Mouse (Mus musculus): ENCODE measurements at regions not wholly inside any gene's neighbourhood (a gene's known extent, or its start where the extent isn't known, plus 50 kb on each side); places are given as distances from the start of the nearest gene placed in this dataset.

- Histone ChIP-seq H3K36me3 (ENCODE audit: control insufficient read depth, insufficient read depth) (no peaks in the 10 kb centered on the region), H3K4me1 (ENCODE audit: control insufficient read depth, insufficient read depth, low read length) (no peaks in the 10 kb centered on the region), H3K4me2 (ENCODE audit: low read depth, low read length) (no peak overlapping the region), H3K4me3 (ENCODE audit: low read length) (no peak overlapping the region), H3K27ac (ENCODE audit: low read length) (no peak overlapping the region), H3K9ac (ENCODE audit: low read length) (no peak overlapping the region), H3K27me3 (ENCODE audit: control insufficient read depth, insufficient read depth, low read length) (no peaks in the 10 kb centered on the region), H3K9me3 (replicated peaks; ENCODE audit: control insufficient read depth, low read length) (no peaks in the 10 kb centered on the region)
- no peak for ATAC-seq (replicated peaks; ENCODE audit: extremely low read depth, insufficient read depth, low FRiP score)
Measured at GRCm38 (mm10) chr15:67313648-67314047, 812.9 kb upstream of the Lrrc6 start.

GRCm38 (mm10) chr15:67305681-67306080 lies 805.0 kb upstream of the Lrrc6 start:
- ATAC-seq (replicated peaks; ENCODE audit: extremely low read depth, insufficient read depth, low FRiP score), result no peak
- peaks cover 7% of the 10 kb centered on the region; the same call in 1 of the 2 replicates for H3K4me1 ChIP-seq (ENCODE audit: control insufficient read depth, insufficient read depth, low read length)
- no peak overlapping the region for H3K4me2 ChIP-seq (ENCODE audit: low read depth, low read length)
- H3K36me3 ChIP-seq (ENCODE audit: control insufficient read depth, insufficient read depth), result no peaks in the 10 kb centered on the region
- no peak overlapping the region for H3K27ac ChIP-seq (ENCODE audit: low read length)
- H3K4me3 ChIP-seq (ENCODE audit: low read length), result no peak overlapping the region
- no peaks in the 10 kb centered on the region for H3K27me3 ChIP-seq (ENCODE audit: control insufficient read depth, insufficient read depth, low read length)
- no peaks in the 10 kb centered on the region for H3K9me3 ChIP-seq (replicated peaks; ENCODE audit: control insufficient read depth, low read length)
- no peak overlapping the region for H3K9ac ChIP-seq (ENCODE audit: low read length)
- 32% methylated on average over 1 of the region's 1 CpGs for WGBS

- H3K9ac ChIP-seq (ENCODE audit: low read length), result no peak overlapping the region
- WGBS, result 75% methylated on average over 1 of the region's 1 CpGs
- H3K9me3 ChIP-seq (replicated peaks; ENCODE audit: control insufficient read depth, low read length), result no peaks in the 10 kb centered on the region
- H3K4me1 ChIP-seq (ENCODE audit: control insufficient read depth, insufficient read depth, low read length), result peaks cover 7% of the 10 kb centered on the region; the same call in 1 of the 2 replicates
- no peaks in the 10 kb centered on the region for H3K27me3 ChIP-seq (ENCODE audit: control insufficient read depth, insufficient read depth, low read length)
- no peak overlapping the region for H3K4me2 ChIP-seq (ENCODE audit: low read depth, low read length)
- no peaks in the 10 kb centered on the region for H3K36me3 ChIP-seq (ENCODE audit: control insufficient read depth, insufficient read depth)
- H3K4me3 ChIP-seq (ENCODE audit: low read length), result no peak overlapping the region
- peak; percentile 50; the same call in 1 of the 2 replicates for ATAC-seq (replicated peaks; ENCODE audit: extremely low read depth, insufficient read depth, low FRiP score)
- H3K27ac ChIP-seq (ENCODE audit: low read length), result no peak overlapping the region
Measured at GRCm38 (mm10) chr15:67303804-67304203, 803.1 kb upstream of the Lrrc6 start.

GRCm38 (mm10) chr15:67301871-67302363 lies 801.2 kb upstream of the Lrrc6 start:
- H3K9me3 ChIP-seq (replicated peaks; ENCODE audit: control insufficient read depth, low read length), result no peaks in the 10 kb centered on the region
- peak; percentile 79 for ATAC-seq (replicated peaks; ENCODE audit: extremely low read depth, insufficient read depth, low FRiP score)
- no peak overlapping the region for H3K4me2 ChIP-seq (ENCODE audit: low read depth, low read length)
- H3K27me3 ChIP-seq (ENCODE audit: control insufficient read depth, insufficient read depth, low read length), result no peaks in the 10 kb centered on the region
- H3K4me3 ChIP-seq (ENCODE audit: low read length), result no peak overlapping the region
- H3K36me3 ChIP-seq (ENCODE audit: control insufficient read depth, insufficient read depth), result no peaks in the 10 kb centered on the region
- 25% methylated on average over 6 of the region's 6 CpGs for WGBS
- peaks cover 7% of the 10 kb centered on the region; the same call in 1 of the 2 replicates for H3K4me1 ChIP-seq (ENCODE audit: control insufficient read depth, insufficient read depth, low read length)
- peak overlapping the region; percentile 62 for H3K27ac ChIP-seq (ENCODE audit: low read length)
- no peak overlapping the region for H3K9ac ChIP-seq (ENCODE audit: low read length)

- ATAC-seq (replicated peaks; ENCODE audit: extremely low read depth, insufficient read depth, low FRiP score), result no peak
- Histone ChIP-seq H3K27ac (ENCODE audit: low read length) (no peak overlapping the region), H3K27me3 (ENCODE audit: control insufficient read depth, insufficient read depth, low read length) (no peaks in the 10 kb centered on the region), H3K4me2 (ENCODE audit: low read depth, low read length) (no peak overlapping the region), H3K4me1 (ENCODE audit: control insufficient read depth, insufficient read depth, low read length) (peaks cover 7% of the 10 kb centered on the region; the same call in 1 of the 2 replicates), H3K9ac (ENCODE audit: low read length) (no peak overlapping the region), H3K9me3 (replicated peaks; ENCODE audit: control insufficient read depth, low read length) (no peaks in the 10 kb centered on the region), H3K36me3 (ENCODE audit: control insufficient read depth, insufficient read depth) (no peaks in the 10 kb centered on the region), H3K4me3 (ENCODE audit: low read length) (no peak overlapping the region)
- 39% methylated on average over 4 of the region's 4 CpGs for WGBS
Measured at GRCm38 (mm10) chr15:67301024-67301423, 800.3 kb upstream of the Lrrc6 start.

GRCm38 (mm10) chr15:67294797-67295196 lies 794.1 kb upstream of the Lrrc6 start:
- no peak overlapping the region for H3K4me3 ChIP-seq (ENCODE audit: low read length)
- no peak for ATAC-seq (replicated peaks; ENCODE audit: extremely low read depth, insufficient read depth, low FRiP score)
- H3K9ac ChIP-seq (ENCODE audit: low read length), result no peak overlapping the region
- H3K4me1 ChIP-seq (ENCODE audit: control insufficient read depth, insufficient read depth, low read length), result no peaks in the 10 kb centered on the region
- 93% methylated on average over 1 of the region's 1 CpGs for WGBS
- H3K9me3 ChIP-seq (replicated peaks; ENCODE audit: control insufficient read depth, low read length), result no peaks in the 10 kb centered on the region
- H3K4me2 ChIP-seq (ENCODE audit: low read depth, low read length), result no peak overlapping the region
- no peaks in the 10 kb centered on the region for H3K27me3 ChIP-seq (ENCODE audit: control insufficient read depth, insufficient read depth, low read length)
- H3K27ac ChIP-seq (ENCODE audit: low read length), result no peak overlapping the region
- no peaks in the 10 kb centered on the region for H3K36me3 ChIP-seq (ENCODE audit: control insufficient read depth, insufficient read depth)

GRCm38 (mm10) chr15:67289749-67290148 lies 789.0 kb upstream of the Lrrc6 start:
- no peak overlapping the region for H3K9ac ChIP-seq (ENCODE audit: low read length)
- ATAC-seq (replicated peaks; ENCODE audit: extremely low read depth, insufficient read depth, low FRiP score), result peak; percentile 55
- no peak overlapping the region for H3K4me2 ChIP-seq (ENCODE audit: low read depth, low read length)
- no peaks in the 10 kb centered on the region for H3K36me3 ChIP-seq (ENCODE audit: control insufficient read depth, insufficient read depth)
- H3K27me3 ChIP-seq (ENCODE audit: control insufficient read depth, insufficient read depth, low read length), result no peaks in the 10 kb centered on the region
- WGBS, result 43% methylated on average over 4 of the region's 4 CpGs
- no peaks in the 10 kb centered on the region for H3K4me1 ChIP-seq (ENCODE audit: control insufficient read depth, insufficient read depth, low read length)
- no peaks in the 10 kb centered on the region for H3K9me3 ChIP-seq (replicated peaks; ENCODE audit: control insufficient read depth, low read length)
- H3K4me3 ChIP-seq (ENCODE audit: low read length), result no peak overlapping the region
- peak overlapping the region; percentile 62; the same call in 1 of the 2 replicates for H3K27ac ChIP-seq (ENCODE audit: low read length)

GRCm38 (mm10) chr15:67284941-67285340 lies 784.2 kb upstream of the Lrrc6 start:
- no peak overlapping the region for H3K9ac ChIP-seq (ENCODE audit: low read length)
- ATAC-seq (replicated peaks; ENCODE audit: extremely low read depth, insufficient read depth, low FRiP score), result no peak
- H3K36me3 ChIP-seq (ENCODE audit: control insufficient read depth, insufficient read depth), result no peaks in the 10 kb centered on the region
- H3K9me3 ChIP-seq (replicated peaks; ENCODE audit: control insufficient read depth, low read length), result no peaks in the 10 kb centered on the region
- H3K27ac ChIP-seq (ENCODE audit: low read length), result no peak overlapping the region
- no peaks in the 10 kb centered on the region for H3K4me1 ChIP-seq (ENCODE audit: control insufficient read depth, insufficient read depth, low read length)
- H3K27me3 ChIP-seq (ENCODE audit: control insufficient read depth, insufficient read depth, low read length), result no peaks in the 10 kb centered on the region
- H3K4me2 ChIP-seq (ENCODE audit: low read depth, low read length), result no peak overlapping the region
- no peak overlapping the region for H3K4me3 ChIP-seq (ENCODE audit: low read length)
- WGBS, result 73% methylated on average over 4 of the region's 4 CpGs

- H3K27ac ChIP-seq (ENCODE audit: low read length), result no peak overlapping the region
- no peaks in the 10 kb centered on the region for H3K4me1 ChIP-seq (ENCODE audit: control insufficient read depth, insufficient read depth, low read length)
- WGBS, result 84% methylated on average over 3 of the region's 3 CpGs
- H3K9me3 ChIP-seq (replicated peaks; ENCODE audit: control insufficient read depth, low read length), result no peaks in the 10 kb centered on the region
- no peaks in the 10 kb centered on the region for H3K27me3 ChIP-seq (ENCODE audit: control insufficient read depth, insufficient read depth, low read length)
- no peak overlapping the region for H3K4me2 ChIP-seq (ENCODE audit: low read depth, low read length)
- H3K4me3 ChIP-seq (ENCODE audit: low read length), result no peak overlapping the region
- no peaks in the 10 kb centered on the region for H3K36me3 ChIP-seq (ENCODE audit: control insufficient read depth, insufficient read depth)
- ATAC-seq (replicated peaks; ENCODE audit: extremely low read depth, insufficient read depth, low FRiP score), result no peak
- no peak overlapping the region for H3K9ac ChIP-seq (ENCODE audit: low read length)
Measured at GRCm38 (mm10) chr15:67283275-67283972, 782.7 kb upstream of the Lrrc6 start.
